Mouse (Mus musculus): ENCODE measurements at regions not wholly inside any gene's neighbourhood (a gene's known extent, or its start where the extent isn't known, plus 50 kb on each side); places are given as distances from the start of the nearest gene placed in this dataset.
A peak's percentile ranks its signal among the peaks of the same experiment; 100 is the strongest.
"Not testable (repeated sequence)": the region's sequence is repeated elsewhere in the genome, so short reads cannot be mapped to it uniquely, and the experiment has no call there.

- Histone ChIP-seq H3K4me3 (replicated peaks) (no peak overlapping the region), H3K27me3 (no peaks in the 10 kb centered on the region), H3K4me1 (no peaks in the 10 kb centered on the region), H3K9me3 (replicated peaks) (no peaks in the 10 kb centered on the region), H3K36me3 (no peaks in the 10 kb centered on the region), H3K27ac (replicated peaks) (no peak overlapping the region), H3K4me2 (replicated peaks) (no peak overlapping the region), H3K9ac (no peak overlapping the region)
- ATAC-seq (ENCODE audit: insufficient number of reproducible peaks, low FRiP score, low TSS enrichment, low read depth) = no peak
Measured at GRCm38 (mm10) chr15:93131056-93131455, 143.9 kb downstream of the Gxylt1 start.

- Histone ChIP-seq H3K36me3 (no peaks in the 10 kb centered on the region), H3K27me3 (no peaks in the 10 kb centered on the region), H3K4me1 (no peaks in the 10 kb centered on the region), H3K9me3 (replicated peaks) (no peaks in the 10 kb centered on the region), H3K9ac (no peak overlapping the region), H3K27ac (replicated peaks) (no peak overlapping the region), H3K4me3 (replicated peaks) (no peak overlapping the region), H3K4me2 (replicated peaks) (no peak overlapping the region)
- ATAC-seq (ENCODE audit: insufficient number of reproducible peaks, low FRiP score, low TSS enrichment, low read depth) = no peak
- WGBS = 53% methylated on average over 5 of the region's 5 CpGs
Measured at GRCm38 (mm10) chr15:93125261-93125660, 149.7 kb downstream of the Gxylt1 start.

- no peaks in the 10 kb centered on the region for H3K4me1 ChIP-seq
- H3K27ac ChIP-seq (replicated peaks) = no peak overlapping the region
- H3K36me3 ChIP-seq = no peaks in the 10 kb centered on the region
- H3K27me3 ChIP-seq = no peaks in the 10 kb centered on the region
- no peaks in the 10 kb centered on the region for H3K9me3 ChIP-seq (replicated peaks)
- H3K9ac ChIP-seq = no peak overlapping the region
- H3K4me3 ChIP-seq (replicated peaks) = no peak overlapping the region
- ATAC-seq (ENCODE audit: insufficient number of reproducible peaks, low FRiP score, low TSS enrichment, low read depth) = no peak
- H3K4me2 ChIP-seq (replicated peaks) = no peak overlapping the region
- 76% methylated on average over 4 of the region's 4 CpGs for WGBS
Measured at GRCm38 (mm10) chr15:93121156-93121555, 153.8 kb downstream of the Gxylt1 start.

- H3K4me1 ChIP-seq; ATAC-seq (ENCODE audit: insufficient number of reproducible peaks, low FRiP score, low TSS enrichment, low read depth); H3K9ac ChIP-seq; H3K4me2 ChIP-seq (replicated peaks); H3K27ac ChIP-seq (replicated peaks); H3K9me3 ChIP-seq (replicated peaks); H3K27me3 ChIP-seq; H3K4me3 ChIP-seq (replicated peaks); H3K36me3 ChIP-seq: not testable (repeated sequence)
- 83% methylated on average over 2 of the region's 2 CpGs for WGBS
Measured at GRCm38 (mm10) chr15:93117806-93118205, 157.2 kb downstream of the Gxylt1 start.

- H3K4me3 ChIP-seq (replicated peaks) = peak overlapping the region; percentile 31
- H3K9me3 ChIP-seq (replicated peaks) = no peaks in the 10 kb centered on the region
- peak overlapping the region; percentile 52 for H3K4me2 ChIP-seq (replicated peaks)
- no peaks in the 10 kb centered on the region for H3K27me3 ChIP-seq
- 2% methylated on average over 16 of the region's 16 CpGs for WGBS
- no peaks in the 10 kb centered on the region for H3K36me3 ChIP-seq
- H3K27ac ChIP-seq (replicated peaks) = no peak overlapping the region
- H3K4me1 ChIP-seq = peaks cover 8% of the 10 kb centered on the region
- H3K9ac ChIP-seq = no peak overlapping the region
- ATAC-seq (ENCODE audit: insufficient number of reproducible peaks, low FRiP score, low TSS enrichment, low read depth) = peak; percentile 67
Measured at GRCm38 (mm10) chr15:93115674-93116102, 159.3 kb downstream of the Gxylt1 start.

GRCm38 (mm10) chr15:93104936-93105335 lies 170.0 kb downstream of the Gxylt1 start:
- Histone ChIP-seq H3K9me3 (replicated peaks) (no peaks in the 10 kb centered on the region), H3K4me2 (replicated peaks) (no peak overlapping the region), H3K9ac (no peak overlapping the region), H3K4me1 (no peaks in the 10 kb centered on the region), H3K36me3 (no peaks in the 10 kb centered on the region), H3K27ac (replicated peaks) (no peak overlapping the region), H3K27me3 (no peaks in the 10 kb centered on the region), H3K4me3 (replicated peaks) (no peak overlapping the region)
- ATAC-seq (ENCODE audit: insufficient number of reproducible peaks, low FRiP score, low TSS enrichment, low read depth) = no peak
- WGBS = 39% methylated on average over 4 of the region's 4 CpGs

- Histone ChIP-seq H3K27me3 (no peaks in the 10 kb centered on the region), H3K4me3 (replicated peaks) (no peak overlapping the region), H3K9ac (no peak overlapping the region), H3K36me3 (no peaks in the 10 kb centered on the region), H3K4me2 (replicated peaks) (no peak overlapping the region), H3K27ac (replicated peaks) (no peak overlapping the region), H3K9me3 (replicated peaks) (no peaks in the 10 kb centered on the region), H3K4me1 (no peaks in the 10 kb centered on the region)
- WGBS = 53% methylated on average over 5 of the region's 5 CpGs
- no peak for ATAC-seq (ENCODE audit: insufficient number of reproducible peaks, low FRiP score, low TSS enrichment, low read depth)
Measured at GRCm38 (mm10) chr15:93103426-93103825, 171.6 kb downstream of the Gxylt1 start.

GRCm38 (mm10) chr15:93101881-93102280 lies 173.1 kb downstream of the Gxylt1 start:
- H3K27ac ChIP-seq (replicated peaks) = no peak overlapping the region
- no peaks in the 10 kb centered on the region for H3K27me3 ChIP-seq
- H3K4me3 ChIP-seq (replicated peaks) = no peak overlapping the region
- WGBS = 89% methylated on average over 10 of the region's 10 CpGs
- H3K36me3 ChIP-seq = no peaks in the 10 kb centered on the region
- H3K4me1 ChIP-seq = no peaks in the 10 kb centered on the region
- no peak for ATAC-seq (ENCODE audit: insufficient number of reproducible peaks, low FRiP score, low TSS enrichment, low read depth)
- H3K9ac ChIP-seq = no peak overlapping the region
- H3K4me2 ChIP-seq (replicated peaks) = no peak overlapping the region
- no peaks in the 10 kb centered on the region for H3K9me3 ChIP-seq (replicated peaks)

GRCm38 (mm10) chr15:93100837-93101236 lies 174.1 kb downstream of the Gxylt1 start:
- no peaks in the 10 kb centered on the region for H3K9me3 ChIP-seq (replicated peaks)
- WGBS = 68% methylated on average over 7 of the region's 7 CpGs
- no peak overlapping the region for H3K4me3 ChIP-seq (replicated peaks)
- H3K27ac ChIP-seq (replicated peaks) = no peak overlapping the region
- no peaks in the 10 kb centered on the region for H3K4me1 ChIP-seq
- no peak for ATAC-seq (ENCODE audit: insufficient number of reproducible peaks, low FRiP score, low TSS enrichment, low read depth)
- H3K36me3 ChIP-seq = no peaks in the 10 kb centered on the region
- no peak overlapping the region for H3K9ac ChIP-seq
- no peak overlapping the region for H3K4me2 ChIP-seq (replicated peaks)
- no peaks in the 10 kb centered on the region for H3K27me3 ChIP-seq

GRCm38 (mm10) chr15:93099840-93100239 lies 175.1 kb downstream of the Gxylt1 start:
- no peak overlapping the region for H3K27ac ChIP-seq (replicated peaks)
- no peak for ATAC-seq (ENCODE audit: insufficient number of reproducible peaks, low FRiP score, low TSS enrichment, low read depth)
- no peak overlapping the region for H3K4me3 ChIP-seq (replicated peaks)
- H3K9me3 ChIP-seq (replicated peaks) = no peaks in the 10 kb centered on the region
- no peaks in the 10 kb centered on the region for H3K4me1 ChIP-seq
- H3K36me3 ChIP-seq = no peaks in the 10 kb centered on the region
- no peaks in the 10 kb centered on the region for H3K27me3 ChIP-seq
- WGBS = 85% methylated on average over 3 of the region's 3 CpGs
- H3K9ac ChIP-seq = no peak overlapping the region
- no peak overlapping the region for H3K4me2 ChIP-seq (replicated peaks)

- Histone ChIP-seq H3K4me3 (replicated peaks) (no peak overlapping the region), H3K36me3 (no peaks in the 10 kb centered on the region), H3K4me2 (replicated peaks) (no peak overlapping the region), H3K9me3 (replicated peaks) (no peaks in the 10 kb centered on the region), H3K9ac (no peak overlapping the region), H3K27ac (replicated peaks) (no peak overlapping the region), H3K4me1 (no peaks in the 10 kb centered on the region), H3K27me3 (no peaks in the 10 kb centered on the region)
- 76% methylated on average over 5 of the region's 5 CpGs for WGBS
- ATAC-seq (ENCODE audit: insufficient number of reproducible peaks, low FRiP score, low TSS enrichment, low read depth) = no peak
Measured at GRCm38 (mm10) chr15:93096335-93096734, 178.6 kb downstream of the Gxylt1 start.

- Histone ChIP-seq H3K4me1 (no peaks in the 10 kb centered on the region), H3K4me3 (replicated peaks) (no peak overlapping the region), H3K27ac (replicated peaks) (no peak overlapping the region), H3K27me3 (no peaks in the 10 kb centered on the region), H3K9ac (no peak overlapping the region), H3K9me3 (replicated peaks) (no peaks in the 10 kb centered on the region), H3K4me2 (replicated peaks) (no peak overlapping the region), H3K36me3 (no peaks in the 10 kb centered on the region)
- 77% methylated on average over 6 of the region's 6 CpGs for WGBS
- no peak for ATAC-seq (ENCODE audit: insufficient number of reproducible peaks, low FRiP score, low TSS enrichment, low read depth)
Measured at GRCm38 (mm10) chr15:93095224-93095623, 179.8 kb downstream of the Gxylt1 start.

All from embryonic facial prominence, embryonic 15.5 days (tissue).